Mouse (Mus musculus): ENCODE results near the gene Gfod1. TPM values are rescaled to one million over a fixed set of nuclear protein-coding genes. Genes with fewer than 3 reads are reported as not detected.
A peak's percentile ranks its signal among the peaks of the same experiment; 100 is the strongest.

Gene Gfod1
- polyA plus RNA-seq (2014; fragmentation: Nextera tagmentation; extraction: Ambion mirVana): 3.8 and 3.9 TPM in 2 replicates

- Histone ChIP-seq H3K4me3 (ENCODE audit: low read depth, low read length) (peak within 1 kb of the TSS; percentile 85), H3K36me3 (ENCODE audit: control insufficient read depth, insufficient read depth, low read length) (no peaks in the 10 kb centered on the region), H3K4me2 (ENCODE audit: low read depth, low read length) (peak within 1 kb of the TSS; percentile 75), H3K27me3 (ENCODE audit: control insufficient read depth, insufficient read depth, low read length) (peaks cover 3% of the 10 kb centered on the region; the same call in 1 of the 2 replicates), H3K9ac (replicated peaks; ENCODE audit: low read depth, low read length) (peak within 1 kb of the TSS; percentile 69), H3K4me1 (ENCODE audit: control insufficient read depth, insufficient read depth, low read length) (peaks cover 20% of the 10 kb centered on the region), H3K27ac (ENCODE audit: low read depth, low read length) (peak within 1 kb of the TSS; percentile 82), H3K9me3 (ENCODE audit: control insufficient read depth, low read length) (no peaks in the 10 kb centered on the region)
- WGBS: 0% methylated on average over 48 of the region's 53 CpGs
- ATAC-seq (ENCODE audit: low read depth): peak; percentile 94
Observed at GRCm38 (mm10) chr13:43304018-43304431, at the start of gene Gfod1. Gene Gfod1 (minus strand): TSS chr13:43304172.

GRCm38 (mm10) chr13:43353356-43353755 lies 49.4 kb upstream of the Gfod1 start:
- Histone ChIP-seq H3K4me3 (ENCODE audit: low read depth, low read length) (no peak overlapping the region), H3K9ac (replicated peaks; ENCODE audit: low read depth, low read length) (no peak overlapping the region), H3K27ac (ENCODE audit: low read depth, low read length) (no peak overlapping the region), H3K4me1 (ENCODE audit: control insufficient read depth, insufficient read depth, low read length) (no peaks in the 10 kb centered on the region), H3K36me3 (ENCODE audit: control insufficient read depth, insufficient read depth, low read length) (no peaks in the 10 kb centered on the region), H3K27me3 (ENCODE audit: control insufficient read depth, insufficient read depth, low read length) (no peaks in the 10 kb centered on the region), H3K4me2 (ENCODE audit: low read depth, low read length) (no peak overlapping the region), H3K9me3 (ENCODE audit: control insufficient read depth, low read length) (no peaks in the 10 kb centered on the region)
- ATAC-seq (ENCODE audit: low read depth): no peak
- 67% methylated on average over 4 of the region's 4 CpGs for WGBS

DNA sequence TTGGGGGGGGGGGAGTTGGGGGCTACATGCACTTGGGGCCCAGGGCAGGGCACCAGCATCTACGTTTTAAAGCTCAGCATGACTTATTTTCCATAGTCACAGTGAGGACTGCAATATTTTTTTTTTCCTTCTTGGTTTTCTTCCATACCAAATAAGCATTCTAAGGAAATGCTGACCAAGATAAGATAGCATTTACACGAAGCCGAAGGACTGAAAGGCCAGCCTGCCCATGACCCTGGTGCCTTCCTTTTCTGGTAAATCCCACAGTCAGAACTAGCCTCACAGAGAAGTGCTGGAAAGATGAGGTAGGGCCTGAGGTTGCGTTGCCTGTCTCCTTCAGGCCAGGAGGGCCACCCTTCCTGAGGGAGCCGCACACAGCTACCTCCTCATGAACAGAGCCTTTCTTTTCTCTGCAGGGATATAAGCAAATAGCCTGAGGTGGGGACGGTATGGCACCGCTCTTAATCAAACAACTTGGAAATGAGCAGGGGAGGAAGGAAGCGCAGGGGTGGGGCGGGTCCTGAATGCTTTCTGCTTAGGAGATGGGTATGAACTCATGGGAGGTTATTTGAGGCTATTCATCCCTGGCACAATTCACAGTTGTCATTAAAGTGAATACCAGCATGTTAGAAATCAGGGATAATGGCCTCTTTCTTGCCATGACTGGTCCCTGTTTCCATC lies 46.7 kb upstream of the Gfod1 start:
- Histone ChIP-seq H3K9me3 (ENCODE audit: control insufficient read depth, low read length) (no peaks in the 10 kb centered on the region), H3K9ac (replicated peaks; ENCODE audit: low read depth, low read length) (no peak overlapping the region), H3K4me1 (ENCODE audit: control insufficient read depth, insufficient read depth, low read length) (no peaks in the 10 kb centered on the region), H3K27me3 (ENCODE audit: control insufficient read depth, insufficient read depth, low read length) (no peaks in the 10 kb centered on the region), H3K27ac (ENCODE audit: low read depth, low read length) (no peak overlapping the region), H3K36me3 (ENCODE audit: control insufficient read depth, insufficient read depth, low read length) (no peaks in the 10 kb centered on the region), H3K4me2 (ENCODE audit: low read depth, low read length) (no peak overlapping the region), H3K4me3 (ENCODE audit: low read depth, low read length) (no peak overlapping the region)
- ATAC-seq (ENCODE audit: low read depth): no peak
- WGBS: 72% methylated on average over 9 of the region's 9 CpGs

- Histone ChIP-seq H3K9me3 (ENCODE audit: control insufficient read depth, low read length) (no peaks in the 10 kb centered on the region), H3K4me3 (ENCODE audit: low read depth, low read length) (no peak overlapping the region), H3K4me2 (ENCODE audit: low read depth, low read length) (no peak overlapping the region), H3K9ac (replicated peaks; ENCODE audit: low read depth, low read length) (no peak overlapping the region), H3K27me3 (ENCODE audit: control insufficient read depth, insufficient read depth, low read length) (no peaks in the 10 kb centered on the region), H3K4me1 (ENCODE audit: control insufficient read depth, insufficient read depth, low read length) (no peaks in the 10 kb centered on the region), H3K36me3 (ENCODE audit: control insufficient read depth, insufficient read depth, low read length) (no peaks in the 10 kb centered on the region), H3K27ac (ENCODE audit: low read depth, low read length) (no peak overlapping the region)
- no peak for ATAC-seq (ENCODE audit: low read depth)
- WGBS: 89% methylated on average over 8 of the region's 8 CpGs
Observed at GRCm38 (mm10) chr13:43349376-43349775, 45.4 kb upstream of the Gfod1 start.

DNA sequence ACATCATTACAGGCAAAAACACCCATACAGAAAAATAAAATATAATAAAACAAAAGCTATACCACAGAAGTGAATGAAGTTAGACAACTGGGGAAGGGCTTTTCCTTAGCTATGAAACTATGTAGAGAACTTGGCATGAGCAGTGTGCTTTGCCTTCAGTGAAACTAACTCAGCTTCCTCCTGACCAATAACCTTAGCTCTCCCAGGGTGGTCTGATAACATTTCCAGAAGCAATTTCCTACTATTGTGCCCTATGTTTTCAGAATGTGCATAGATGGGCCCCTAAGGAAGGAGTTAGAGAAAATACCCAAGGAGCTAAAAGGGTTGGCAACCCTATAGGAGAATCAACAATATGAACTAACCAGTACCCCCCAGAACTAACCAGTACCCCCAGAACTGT lies 42.9 kb upstream of the Gfod1 start:
- no peaks in the 10 kb centered on the region for H3K4me1 ChIP-seq (ENCODE audit: control insufficient read depth, insufficient read depth, low read length)
- no peaks in the 10 kb centered on the region for H3K36me3 ChIP-seq (ENCODE audit: control insufficient read depth, insufficient read depth, low read length)
- H3K9me3 ChIP-seq (ENCODE audit: control insufficient read depth, low read length): no peaks in the 10 kb centered on the region
- H3K27ac ChIP-seq (ENCODE audit: low read depth, low read length): no peak overlapping the region
- H3K4me2 ChIP-seq (ENCODE audit: low read depth, low read length): no peak overlapping the region
- H3K9ac ChIP-seq (replicated peaks; ENCODE audit: low read depth, low read length): no peak overlapping the region
- ATAC-seq (ENCODE audit: low read depth): no peak
- H3K27me3 ChIP-seq (ENCODE audit: control insufficient read depth, insufficient read depth, low read length): no peaks in the 10 kb centered on the region
- H3K4me3 ChIP-seq (ENCODE audit: low read depth, low read length): no peak overlapping the region

GRCm38 (mm10) chr13:43338632-43339031 lies 34.7 kb upstream of the Gfod1 start:
- H3K36me3 ChIP-seq (ENCODE audit: control insufficient read depth, insufficient read depth, low read length): no peaks in the 10 kb centered on the region
- no peaks in the 10 kb centered on the region for H3K4me1 ChIP-seq (ENCODE audit: control insufficient read depth, insufficient read depth, low read length)
- no peak overlapping the region for H3K4me2 ChIP-seq (ENCODE audit: low read depth, low read length)
- no peaks in the 10 kb centered on the region for H3K9me3 ChIP-seq (ENCODE audit: control insufficient read depth, low read length)
- no peak overlapping the region for H3K9ac ChIP-seq (replicated peaks; ENCODE audit: low read depth, low read length)
- no peak overlapping the region for H3K27ac ChIP-seq (ENCODE audit: low read depth, low read length)
- WGBS: 60% methylated on average over 4 of the region's 4 CpGs
- no peak overlapping the region for H3K4me3 ChIP-seq (ENCODE audit: low read depth, low read length)
- ATAC-seq (ENCODE audit: low read depth): no peak
- H3K27me3 ChIP-seq (ENCODE audit: control insufficient read depth, insufficient read depth, low read length): no peaks in the 10 kb centered on the region

GRCm38 (mm10) chr13:43338001-43338400 lies 34.0 kb upstream of the Gfod1 start:
- H3K36me3 ChIP-seq (ENCODE audit: control insufficient read depth, insufficient read depth, low read length): no peaks in the 10 kb centered on the region
- no peaks in the 10 kb centered on the region for H3K27me3 ChIP-seq (ENCODE audit: control insufficient read depth, insufficient read depth, low read length)
- no peak for ATAC-seq (ENCODE audit: low read depth)
- no peaks in the 10 kb centered on the region for H3K9me3 ChIP-seq (ENCODE audit: control insufficient read depth, low read length)
- no peak overlapping the region for H3K9ac ChIP-seq (replicated peaks; ENCODE audit: low read depth, low read length)
- H3K4me1 ChIP-seq (ENCODE audit: control insufficient read depth, insufficient read depth, low read length): no peaks in the 10 kb centered on the region
- WGBS: 90% methylated on average over 8 of the region's 8 CpGs
- no peak overlapping the region for H3K4me3 ChIP-seq (ENCODE audit: low read depth, low read length)
- no peak overlapping the region for H3K27ac ChIP-seq (ENCODE audit: low read depth, low read length)
- H3K4me2 ChIP-seq (ENCODE audit: low read depth, low read length): no peak overlapping the region

- Histone ChIP-seq H3K4me1 (ENCODE audit: control insufficient read depth, insufficient read depth, low read length) (no peaks in the 10 kb centered on the region), H3K27me3 (ENCODE audit: control insufficient read depth, insufficient read depth, low read length) (no peaks in the 10 kb centered on the region), H3K4me2 (ENCODE audit: low read depth, low read length) (no peak overlapping the region), H3K9me3 (ENCODE audit: control insufficient read depth, low read length) (no peaks in the 10 kb centered on the region), H3K36me3 (ENCODE audit: control insufficient read depth, insufficient read depth, low read length) (no peaks in the 10 kb centered on the region), H3K4me3 (ENCODE audit: low read depth, low read length) (no peak overlapping the region), H3K27ac (ENCODE audit: low read depth, low read length) (no peak overlapping the region), H3K9ac (replicated peaks; ENCODE audit: low read depth, low read length) (no peak overlapping the region)
- ATAC-seq (ENCODE audit: low read depth): no peak
- WGBS: 81% methylated on average over 12 of the region's 12 CpGs
Observed at GRCm38 (mm10) chr13:43336425-43337221, 32.7 kb upstream of the Gfod1 start.

- H3K9me3 ChIP-seq (ENCODE audit: control insufficient read depth, low read length): no peaks in the 10 kb centered on the region
- no peak for ATAC-seq (ENCODE audit: low read depth)
- H3K4me2 ChIP-seq (ENCODE audit: low read depth, low read length): no peak overlapping the region
- H3K27ac ChIP-seq (ENCODE audit: low read depth, low read length): no peak overlapping the region
- no peak overlapping the region for H3K9ac ChIP-seq (replicated peaks; ENCODE audit: low read depth, low read length)
- H3K4me1 ChIP-seq (ENCODE audit: control insufficient read depth, insufficient read depth, low read length): no peaks in the 10 kb centered on the region
- WGBS: 35% methylated on average over 7 of the region's 7 CpGs
- no peaks in the 10 kb centered on the region for H3K27me3 ChIP-seq (ENCODE audit: control insufficient read depth, insufficient read depth, low read length)
- H3K36me3 ChIP-seq (ENCODE audit: control insufficient read depth, insufficient read depth, low read length): no peaks in the 10 kb centered on the region
- no peak overlapping the region for H3K4me3 ChIP-seq (ENCODE audit: low read depth, low read length)
Observed at GRCm38 (mm10) chr13:43332591-43332990, 28.6 kb upstream of the Gfod1 start.

All from neural tube, embryonic 14.5 days (tissue).